Mouse (Mus musculus) lung, embryonic 14.5 days (tissue): ENCODE measurements around the gene Vsig10. TPM values are rescaled to one million over a fixed set of nuclear protein-coding genes. Genes with fewer than 3 reads are reported as not detected.
"Not testable (repeated sequence)": the region's sequence is repeated elsewhere in the genome, so short reads cannot be mapped to it uniquely, and the experiment has no call there.

Source experiments
- ATAC-seq: fragments of 200-750 bp; cut with Nextera tagmentation; 2 replicates; pipeline ENCODE4 v1.8.0; 2017; ENCODE audit warnings: mild to moderate bottlenecking, moderate TSS enrichment, moderate library complexity; ENCODE audit not compliant: insufficient read depth
- DNase-seq: peaks from one replicate; pipeline ENCODE4 v3.0.0-alpha.2; 2015
- H3K27ac ChIP-seq: fragments of 300-500 bp; sonication (generic); 2 replicates; pipeline ENCODE4 v1.5.1; 2014; ENCODE audit warnings: low read depth, mild to moderate bottlenecking, moderate library complexity
- H3K27me3 ChIP-seq: fragments of 300-500 bp; sonication (generic); 2 replicates; pipeline ENCODE4 v1.6.1; 2014; ENCODE audit warnings: low read length, control low read depth; ENCODE audit not compliant: insufficient read depth
- H3K36me3 ChIP-seq: fragments of 300-500 bp; sonication (generic); 2 replicates; pipeline ENCODE4 v1.6.1; 2014; ENCODE audit warnings: control low read depth; ENCODE audit not compliant: insufficient read depth
- H3K4me1 ChIP-seq: fragments of 300-500 bp; sonication (generic); 2 replicates; pipeline ENCODE4 v1.6.1; 2014; ENCODE audit warnings: antibody characterized with exemption, control low read depth; ENCODE audit not compliant: insufficient read depth
- H3K4me2 ChIP-seq: fragments of 300-500 bp; sonication (generic); 2 replicates; pipeline ENCODE4 v1.6.1; 2014; ENCODE audit warnings: mild to moderate bottlenecking
- H3K4me3 ChIP-seq: fragments of 300-500 bp; sonication (generic); 2 replicates; pipeline ENCODE4 v1.5.1; 2014; ENCODE audit warnings: low read depth, low read length
- H3K9ac ChIP-seq: fragments of 300-500 bp; sonication (generic); 2 replicates; pipeline ENCODE4 v1.6.1; 2014
- H3K9me3 ChIP-seq: fragments of 300-500 bp; sonication (generic); 2 replicates; pipeline ENCODE4 v1.6.1; 2016; ENCODE audit warnings: low read depth, low read length, control low read depth
- CTCF ChIP-seq: IDR thresholded peaks from 2 replicates; pipeline ENCODE4 v1.5.1; 2016; ENCODE audit warnings: antibody characterized with exemption, low read depth
- WGBS: fragments of 180-500 bp; shearing (Covaris S2); extraction: QIAGEN DNeasy Blood & Tissue Kit; methylation state at CpG from one replicate; pipeline ENCODE4 v1.1.7; 2014; 5-methylcytosine and 5-hydroxymethylcytosine counted together
- polyA plus RNA-seq: library from polyadenylated mRNA; unstranded; fragments of >200 nt; fragmentation: Nextera tagmentation; extraction: Ambion mirVana; gene quantifications from 2 replicates; pipeline ENCODE4 v1.2.1, GENCODE M21; 2014

Gene Vsig10
- polyA plus RNA-seq, 1 experiment from 2014 or later, result 6.8 TPM

GRCm38 (mm10) chr5:117376331-117376761 is 57.5 kb downstream of the Vsig10 start:
- no peak overlapping the region for H3K4me3 ChIP-seq
- 77% methylated on average over 11 of the region's 11 CpGs for WGBS
- no peaks in the 10 kb centered on the region for H3K9me3 ChIP-seq
- H3K27ac ChIP-seq, result no peak overlapping the region
- H3K27me3 ChIP-seq, result no peaks in the 10 kb centered on the region
- DNase-seq (no peak), ATAC-seq (no peak)
- H3K9ac ChIP-seq, result no peak overlapping the region
- H3K4me2 ChIP-seq, result no peak overlapping the region
- TF ChIP-seq CTCF, result no peak
- H3K4me1 ChIP-seq, result no peaks in the 10 kb centered on the region
- H3K36me3 ChIP-seq, result peaks cover 85% of the 10 kb centered on the region

GRCm38 (mm10) chr5:117377731-117378130 is 58.8 kb downstream of the Vsig10 start:
- H3K9ac ChIP-seq, H3K27ac ChIP-seq, H3K4me3 ChIP-seq, ATAC-seq, H3K9me3 ChIP-seq, H3K4me2 ChIP-seq, H3K27me3 ChIP-seq, DNase-seq, H3K4me1 ChIP-seq: not testable (repeated sequence)
- 87% methylated on average over 14 of the region's 14 CpGs for WGBS
- H3K36me3 ChIP-seq, result peaks cover 86% of the 10 kb centered on the region

- TF ChIP-seq CTCF, result no peak
- no peak for ATAC-seq
- DNase-seq, result no peak
- H3K4me1 ChIP-seq, result no peaks in the 10 kb centered on the region
- no peaks in the 10 kb centered on the region for H3K9me3 ChIP-seq
- no peak overlapping the region for H3K4me2 ChIP-seq
- no peak overlapping the region for H3K27ac ChIP-seq
- peaks cover 88% of the 10 kb centered on the region for H3K36me3 ChIP-seq
- no peak overlapping the region for H3K4me3 ChIP-seq
- 61% methylated on average over 4 of the region's 4 CpGs for WGBS
- H3K9ac ChIP-seq, result no peak overlapping the region
- H3K27me3 ChIP-seq, result no peaks in the 10 kb centered on the region
Observed at GRCm38 (mm10) chr5:117380199-117380598, 61.3 kb downstream of the Vsig10 start.

- Histone ChIP-seq H3K4me1 (no peaks in the 10 kb centered on the region), H3K27ac (no peak overlapping the region), H3K4me3 (no peak overlapping the region), H3K36me3 (peaks cover 89% of the 10 kb centered on the region), H3K4me2 (no peak overlapping the region), H3K9me3 (no peaks in the 10 kb centered on the region), H3K27me3 (no peaks in the 10 kb centered on the region), H3K9ac (no peak overlapping the region)
- DNase-seq (no peak), ATAC-seq (no peak)
- 0 out of 2 replicates have a peak, but pooled peaks have one; percentile 16 for TF ChIP-seq CTCF
- WGBS, result 73% methylated on average over 7 of the region's 7 CpGs
Observed at GRCm38 (mm10) chr5:117381785-117382184, 62.9 kb downstream of the Vsig10 start.

GRCm38 (mm10) chr5:117383198-117383597 is 64.3 kb downstream of the Vsig10 start:
- H3K36me3 ChIP-seq, result peaks cover 85% of the 10 kb centered on the region
- H3K9ac ChIP-seq, result no peak overlapping the region

GRCm38 (mm10) chr5:117388296-117388751 is 69.4 kb downstream of the Vsig10 start:
- H3K27me3 ChIP-seq, result no peaks in the 10 kb centered on the region
- no peaks in the 10 kb centered on the region for H3K9me3 ChIP-seq
- ATAC-seq (peak; percentile 50), DNase-seq (peak; percentile 72)
- peak; percentile 62 for TF ChIP-seq CTCF
- peak overlapping the region; percentile 86 for H3K9ac ChIP-seq
- H3K27ac ChIP-seq, result peak overlapping the region; percentile 80
- peak overlapping the region; percentile 73 for H3K4me3 ChIP-seq
- H3K4me1 ChIP-seq, result 0 out of 2 replicates have a peak, but pooled peaks cover 9% of the 10 kb centered on the region
- peaks cover 37% of the 10 kb centered on the region for H3K36me3 ChIP-seq
- peak overlapping the region; percentile 73 for H3K4me2 ChIP-seq
- 5% methylated on average over 16 of the region's 16 CpGs for WGBS

More at GRCm38 (mm10) chr5:117383198-117383597, 64.3 kb downstream of the Vsig10 start:
- Histone ChIP-seq H3K27ac (no peak overlapping the region), H3K9me3 (no peaks in the 10 kb centered on the region), H3K4me3 (no peak overlapping the region), H3K27me3 (no peaks in the 10 kb centered on the region), H3K4me1 (0 out of 2 replicates have a peak, but pooled peaks cover 9% of the 10 kb centered on the region), H3K4me2 (no peak overlapping the region)
- DNase-seq (no peak), ATAC-seq (no peak)
- no peak for TF ChIP-seq CTCF
- 75% methylated on average over 12 of the region's 12 CpGs for WGBS

- H3K4me1 ChIP-seq, result 0 out of 2 replicates have a peak, but pooled peaks cover 9% of the 10 kb centered on the region
- peak within 1 kb of the TSS; percentile 73 for H3K4me3 ChIP-seq
- TF ChIP-seq CTCF, result no peak
- peak within 1 kb of the TSS; percentile 80 for H3K27ac ChIP-seq
- peak within 1 kb of the TSS; percentile 86 for H3K9ac ChIP-seq
- no peaks in the 10 kb centered on the region for H3K9me3 ChIP-seq
- DNase-seq, result peak; percentile 98
- H3K36me3 ChIP-seq, result peaks cover 33% of the 10 kb centered on the region
- under 1% methylated on average over 44 of the region's 44 CpGs for WGBS
- no peaks in the 10 kb centered on the region for H3K27me3 ChIP-seq
- H3K4me2 ChIP-seq, result peak within 1 kb of the TSS; percentile 73
- ATAC-seq, result peak; percentile 95
Observed at GRCm38 (mm10) chr5:117388877-117389276, 70.0 kb downstream of the Vsig10 start, which contains the start of gene Rfc5. Gene Rfc5 (minus strand): TSS chr5:117389047.
